Mouse (Mus musculus) megakaryocyte, embryonic 14.5 days (primary cell): ENCODE data around the gene 4930503B20Rik.

Source experiments
- FLI1 ChIP-seq: IDR thresholded peaks from 2 replicates; pipeline ENCODE4 v1.6.1; 2012; ENCODE audit warnings: low read length, inconsistent platforms, mixed read lengths
- GATA1 ChIP-seq: IDR thresholded peaks from 3 replicates; pipeline ENCODE4 v1.6.1; 2012; ENCODE audit warnings: mixed read lengths, low read length, inconsistent platforms, borderline replicate concordance

GRCm38 (mm10) chr3:146611261-146611660, 39.9 kb downstream of the 4930503B20Rik start:
- no peak for TF ChIP-seq FLI1
- no peak for TF ChIP-seq GATA1
